Mouse (Mus musculus): ENCODE results near the gene Nuf2.
"Not testable (repeated sequence)": the region's sequence is repeated elsewhere in the genome, so short reads cannot be mapped to it uniquely, and the experiment has no call there.

The Nuf2 gene

GRCm38 (mm10) chr1:169530876-169531701 lies at the start of gene Nuf2:
Gene Nuf2 (minus strand): TSS chr1:169531464.
- POLR2A ChIA-PET = interaction anchor here in 1 of 4 experiments (1.7 kb wide), 1 partner anchor 387 kb away, joined by 3 read pairs; no protein-coding TSS in a partner anchor
- CTCF ChIA-PET = interaction anchor here in 3 of 4 experiments (0.8 to 2.6 kb wide), 6 partner anchors 387 to 404 kb away, joined by 3 to 36 read pairs (median 8); no protein-coding TSS in a partner anchor

- POLR2A ChIA-PET = no interaction called here
Measured at GRCm38 (mm10) chr1:169579572-169579971, 48.3 kb upstream of the Nuf2 start.

GRCm38 (mm10) chr1:169574136-169574535 lies 42.9 kb upstream of the Nuf2 start:
- POLR2A ChIA-PET = no interaction called here
- CTCF ChIA-PET = interaction anchor here in 1 of 4 experiments (0.7 kb wide), 1 partner anchor 366 kb away, joined by 3 read pairs; no protein-coding TSS in a partner anchor

More at GRCm38 (mm10) chr1:169579572-169579971, 48.3 kb upstream of the Nuf2 start:
- CTCF ChIA-PET = no interaction called here

GRCm38 (mm10) chr1:169555621-169556020 lies 24.4 kb upstream of the Nuf2 start:
- POLR2A ChIA-PET = no interaction called here
- CTCF ChIA-PET = no interaction called here

- CTCF ChIA-PET = no interaction called here
- POLR2A ChIA-PET = no interaction called here
Measured at GRCm38 (mm10) chr1:169555019-169555418, 23.8 kb upstream of the Nuf2 start.

GRCm38 (mm10) chr1:169553446-169553845 lies 22.2 kb upstream of the Nuf2 start:
- POLR2A ChIA-PET = interaction anchor here in 1 of 4 experiments (0.7 kb wide), 1 partner anchor 240 kb away, joined by 3 read pairs; no protein-coding TSS in a partner anchor
- CTCF ChIA-PET = interaction anchor here (0.6 to 0.9 kb wide), 4 partner anchors 65 to 368 kb away, joined by 3 to 5 read pairs (median 4); no protein-coding TSS in a partner anchor

GRCm38 (mm10) chr1:169540415-169540814 lies 9.2 kb upstream of the Nuf2 start:
- CTCF ChIA-PET = interaction anchor here in 1 of 4 experiments (0.8 kb wide), 1 partner anchor 378 kb away, joined by 3 read pairs; no protein-coding TSS in a partner anchor
- POLR2A ChIA-PET = interaction anchor here in 2 of 4 experiments (0.6 to 1.1 kb wide), 2 partner anchors 8 to 1295 kb away, joined by 3 read pairs; no protein-coding TSS in a partner anchor

- CTCF ChIA-PET = interaction anchor here (0.5 to 2.6 kb wide), 12 partner anchors 386 to 605 kb away, joined by 3 to 36 read pairs (median 7); no protein-coding TSS in a partner anchor
- POLR2A ChIA-PET = interaction anchor here in 3 of 4 experiments (0.7 to 1.7 kb wide), 5 partner anchors 9 to 402 kb away, joined by 3 read pairs; no protein-coding TSS in a partner anchor
Measured at GRCm38 (mm10) chr1:169531702-169532535, 655 bp upstream of the Nuf2 start.

GRCm38 (mm10) chr1:169529996-169530518 lies 1.2 kb downstream of the Nuf2 start:
- CTCF ChIA-PET = interaction anchor here in 1 of 4 experiments (1.2 kb wide), 1 partner anchor 388 kb away, joined by 6 read pairs; no protein-coding TSS in a partner anchor
- POLR2A ChIA-PET = interaction anchor here in 1 of 4 experiments (0.8 kb wide), 1 partner anchor 10 kb away, joined by 3 read pairs; no protein-coding TSS in a partner anchor

- POLR2A ChIA-PET = no interaction called here
- CTCF ChIA-PET = interaction anchor here in 2 of 4 experiments (0.5 to 1.7 kb wide), 2 partner anchors 392 to 397 kb away, joined by 3 read pairs; no protein-coding TSS in a partner anchor
Measured at GRCm38 (mm10) chr1:169526006-169526680, 5.1 kb downstream of the Nuf2 start.

GRCm38 (mm10) chr1:169519337-169519736 lies 11.9 kb downstream of the Nuf2 start:
- ChIA-PET CTCF (interaction anchor here in 3 of 4 experiments (0.7 to 1.2 kb wide), 3 partner anchors 9 to 106 kb away, joined by 3 to 6 read pairs (median 3); no protein-coding TSS in a partner anchor), POLR2A (interaction anchor here in 2 of 4 experiments (0.7 to 1.6 kb wide), 2 partner anchors 11 to 410 kb away, joined by 3 read pairs; no protein-coding TSS in a partner anchor)

GRCm38 (mm10) chr1:169517899-169518517 lies 13.3 kb downstream of the Nuf2 start:
- CTCF ChIA-PET = interaction anchor here in 1 of 4 experiments (1.2 kb wide), 1 partner anchor 8 kb away, joined by 3 read pairs; no protein-coding TSS in a partner anchor
- POLR2A ChIA-PET = not testable (repeated sequence)

- ChIA-PET CTCF (no interaction called here), POLR2A (no interaction called here)
Measured at GRCm38 (mm10) chr1:169517376-169517892, 13.8 kb downstream of the Nuf2 start.

- ChIA-PET CTCF (interaction anchor here in 2 of 4 experiments (0.6 kb wide), 3 partner anchors 11 to 411 kb away, joined by 3 to 7 read pairs (median 3); no protein-coding TSS in a partner anchor), POLR2A (interaction anchor here in 1 of 4 experiments (0.6 kb wide), 1 partner anchor 18 kb away, joined by 3 read pairs; no protein-coding TSS in a partner anchor)
Measured at GRCm38 (mm10) chr1:169506354-169506753, 24.9 kb downstream of the Nuf2 start.

- ChIA-PET POLR2A (no interaction called here), CTCF (no interaction called here)
Measured at GRCm38 (mm10) chr1:169502876-169503275, 28.4 kb downstream of the Nuf2 start.

- POLR2A ChIA-PET = interaction anchor here in 1 of 4 experiments (0.6 kb wide), 2 partner anchors 1049 to 1552 kb away, joined by 4 to 5 read pairs; no protein-coding TSS in a partner anchor
- CTCF ChIA-PET = interaction anchor here in 2 of 4 experiments (0.6 to 1.4 kb wide), 9 partner anchors 11 to 1282 kb away, joined by 3 to 7 read pairs (median 4); no protein-coding TSS in a partner anchor
Measured at GRCm38 (mm10) chr1:169495621-169496020, 35.6 kb downstream of the Nuf2 start.

- CTCF ChIA-PET = no interaction called here
- POLR2A ChIA-PET = no interaction called here
Measured at GRCm38 (mm10) chr1:169491561-169491960, 39.7 kb downstream of the Nuf2 start.

Measured in embryonic stem cell, embryonic (primary cell).